Mouse (Mus musculus): ENCODE results near the gene Kifap3.

Kifap3 gene

DNA sequence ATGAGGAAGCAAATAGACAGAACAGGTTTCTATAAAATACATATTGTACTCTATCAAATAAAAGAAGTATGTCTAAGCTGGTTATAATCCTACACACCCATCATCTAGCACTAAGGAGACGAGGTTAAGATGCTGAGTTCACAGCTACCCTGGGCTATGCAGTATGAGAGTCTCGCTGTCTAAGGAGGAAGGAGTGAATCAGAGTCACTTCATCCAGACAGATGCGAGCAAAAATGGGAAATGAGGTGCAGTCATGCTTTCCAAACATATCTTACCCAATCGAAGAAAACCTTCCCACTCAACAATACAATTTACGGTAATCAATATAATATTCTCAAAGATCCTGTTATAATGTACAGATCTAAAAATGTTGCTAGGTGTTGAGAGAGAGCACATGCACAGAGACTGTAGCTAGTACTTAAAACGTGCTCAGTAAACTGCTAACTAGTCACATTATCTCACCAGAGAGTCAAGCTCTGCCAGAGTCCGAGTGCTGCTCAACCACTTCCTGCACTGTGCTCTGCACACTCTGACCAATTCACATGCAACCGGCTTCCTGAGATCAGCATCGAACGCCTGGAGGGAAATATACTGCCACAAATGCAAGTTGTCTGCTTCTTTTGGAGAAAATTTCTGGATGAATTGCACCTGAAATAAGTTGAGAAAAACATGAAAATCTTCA, 184.8 kb downstream of the Kifap3 start:
- DNase-seq (ENCODE audit: low read depth, low spot score) = no peak
